Mouse (Mus musculus) stomach, postnatal 0 days (tissue): Measurements from ENCODE around the gene Pde8a. TPM values are rescaled to one million over a fixed set of nuclear protein-coding genes. Genes with fewer than 3 reads are reported as not detected.

Experiments
- ATAC-seq: fragments of 200-750 bp; cut with Nextera tagmentation; 2 replicates; pipeline ENCODE4 v1.8.0; 2017; ENCODE audit not compliant: low FRiP score, low TSS enrichment
- DNase-seq: peaks from one replicate; pipeline ENCODE4 v3.0.0-alpha.2; 2016; ENCODE audit warnings: low spot score
- H3K27ac ChIP-seq: fragments of 300-500 bp; sonication (generic); replicated peaks from 2 replicates; pipeline ENCODE4 v1.5.1; 2014; ENCODE audit warnings: mild to moderate bottlenecking, control low read depth
- H3K27me3 ChIP-seq: fragments of 300-500 bp; sonication (generic); 2 replicates; pipeline ENCODE4 v1.6.1; 2014; ENCODE audit warnings: low read length; ENCODE audit not compliant: control insufficient read depth, insufficient read depth
- H3K36me3 ChIP-seq: fragments of 300-500 bp; sonication (generic); 2 replicates; pipeline ENCODE4 v1.6.1; 2014; ENCODE audit warnings: low read length, mixed read lengths; ENCODE audit not compliant: control insufficient read depth, insufficient read depth
- H3K4me1 ChIP-seq: fragments of 300-500 bp; sonication (generic); replicated peaks from 2 replicates; pipeline ENCODE4 v1.6.1; 2014; ENCODE audit warnings: antibody characterized with exemption; ENCODE audit not compliant: control insufficient read depth, insufficient read depth
- H3K4me2 ChIP-seq: fragments of 300-500 bp; sonication (generic); replicated peaks from 2 replicates; pipeline ENCODE4 v1.6.1; 2014; ENCODE audit warnings: low read depth, mild to moderate bottlenecking, control low read depth, moderate library complexity
- H3K4me3 ChIP-seq: fragments of 300-500 bp; sonication (generic); 2 replicates; pipeline ENCODE4 v1.5.1; 2014; ENCODE audit warnings: low read depth, low read length, control low read depth
- H3K9ac ChIP-seq: fragments of 300-500 bp; sonication (generic); 2 replicates; pipeline ENCODE4 v1.6.1; 2014; ENCODE audit warnings: mild to moderate bottlenecking, low read length, control low read depth, mixed read lengths
- H3K9me3 ChIP-seq: fragments of 300-500 bp; sonication (generic); 2 replicates; pipeline ENCODE4 v1.6.1; 2016; ENCODE audit warnings: low read length; ENCODE audit not compliant: control insufficient read depth
- CTCF ChIP-seq: IDR thresholded peaks from 2 replicates; pipeline ENCODE4 v1.5.1; 2016; ENCODE audit warnings: antibody characterized with exemption, low read depth, mild to moderate bottlenecking, moderate library complexity
- EP300 ChIP-seq: optimal IDR thresholded peaks from 2 replicates; pipeline ENCODE3; 2016; ENCODE audit warnings: antibody characterized with exemption
- WGBS: fragments of 180-500 bp; shearing (Covaris S2); extraction: QIAGEN DNeasy Blood & Tissue Kit; methylation state at CpG from one replicate; pipeline ENCODE4 v1.1.7; 2014; 5-methylcytosine and 5-hydroxymethylcytosine counted together
- polyA plus RNA-seq: library from polyadenylated mRNA; unstranded; fragments of >200 nt; fragmentation: Nextera tagmentation; extraction: Ambion mirVana; gene quantifications from 2 replicates; pipeline ENCODE4 v1.2.1, GENCODE M21; 2015

The Pde8a gene
- polyA plus RNA-seq, 1 experiment from 2014 or later, result 4.9 TPM

DNA sequence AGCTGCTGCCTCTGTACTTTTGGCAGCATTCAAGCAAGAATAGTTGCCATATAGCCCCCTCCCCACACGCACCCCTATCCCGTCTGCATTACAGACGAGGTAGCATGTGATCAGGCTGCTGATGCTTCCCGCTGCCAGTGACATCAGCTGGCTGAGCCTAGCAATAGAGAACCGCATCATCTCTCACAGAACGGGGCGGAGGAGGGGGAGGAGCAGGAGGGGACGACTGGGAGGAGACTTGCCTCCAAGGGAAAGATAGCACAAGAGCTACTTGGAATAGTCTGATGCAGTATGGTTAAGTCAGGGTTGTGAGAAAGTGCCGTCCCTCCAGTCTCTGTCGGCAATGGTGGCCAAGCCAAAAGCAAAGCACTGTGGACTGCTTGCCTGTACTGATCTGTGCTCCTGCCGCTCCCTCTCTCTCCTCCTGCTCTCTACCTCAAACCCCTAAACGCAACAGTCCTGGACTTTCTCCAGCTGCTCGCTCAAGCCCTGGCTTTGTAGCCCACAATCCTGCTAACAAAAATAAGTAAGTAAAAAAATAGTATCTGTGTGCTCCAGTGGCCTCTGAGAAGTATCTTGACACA, 159.0 kb downstream of the Pde8a start:
- H3K9me3 ChIP-seq, result no peaks in the 10 kb centered on the region
- no peak overlapping the region for H3K4me3 ChIP-seq
- peak; percentile 36 for DNase-seq
- 5% methylated on average over 13 of the region's 13 CpGs for WGBS
- TF ChIP-seq CTCF, result no peak
- no peak for TF ChIP-seq EP300
- H3K36me3 ChIP-seq, result no peaks in the 10 kb centered on the region
- no peak overlapping the region for H3K27ac ChIP-seq
- no peaks in the 10 kb centered on the region; the same call in 1 of the 2 replicates for H3K4me1 ChIP-seq
- H3K4me2 ChIP-seq, result 0 out of 2 replicates have a peak overlapping the region, but pooled peaks have one; percentile 5
- no peak overlapping the region for H3K9ac ChIP-seq
- ATAC-seq, result peak; percentile 40; the same call in 1 of the 2 replicates
- H3K27me3 ChIP-seq, result no peaks in the 10 kb centered on the region

DNA sequence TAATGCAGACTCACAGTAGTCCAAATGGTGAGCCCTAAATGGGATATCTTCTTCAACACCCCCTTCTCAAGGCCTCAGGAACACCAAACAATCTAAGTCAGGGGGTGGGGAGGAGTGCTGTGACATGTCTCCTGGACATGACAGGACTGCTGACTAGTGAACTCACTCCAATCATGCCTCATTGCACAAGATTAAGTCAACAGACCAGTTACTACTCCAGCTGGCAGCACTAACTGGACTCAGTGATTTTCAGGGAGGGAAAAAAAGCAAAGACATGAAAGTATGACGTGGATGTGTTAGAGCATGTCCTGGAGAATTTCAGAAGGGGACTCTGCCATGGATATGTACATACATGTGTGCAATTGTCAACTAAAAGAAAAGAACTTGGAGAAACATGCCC, 166.0 kb downstream of the Pde8a start:
- no peak for ATAC-seq
- TF ChIP-seq EP300 (no peak), CTCF (no peak)
- DNase-seq, result no peak
- no peaks in the 10 kb centered on the region for H3K4me1 ChIP-seq
- no peak overlapping the region for H3K27ac ChIP-seq
- no peak overlapping the region for H3K9ac ChIP-seq
- WGBS, result 58% methylated on average over 1 of the region's 1 CpGs
- no peaks in the 10 kb centered on the region for H3K27me3 ChIP-seq
- H3K4me2 ChIP-seq, result no peak overlapping the region
- no peaks in the 10 kb centered on the region for H3K36me3 ChIP-seq
- H3K9me3 ChIP-seq, result no peaks in the 10 kb centered on the region
- H3K4me3 ChIP-seq, result no peak overlapping the region

Other genes starting within 250 kb of the Pde8a start
- gene Zfp592, start 219.9 kb upstream of the Pde8a start, polyA plus RNA-seq, result 3.0 and 4.6 TPM in 2 replicates
- gene Alpk3, start 156.0 kb upstream of the Pde8a start, polyA plus RNA-seq, result 0.11 and 0.15 TPM in 2 replicates
- not detected in 2 replicates for gene Slc28a1, start 98.8 kb upstream of the Pde8a start, polyA plus RNA-seq
- gene Rps17, start 131.7 kb downstream of the Pde8a start, polyA plus RNA-seq, result 1,024 and 1,034 TPM in 2 replicates
- 0.94 and 1.2 TPM in 2 replicates for gene Cpeb1, start 241.9 kb downstream of the Pde8a start, polyA plus RNA-seq